Mouse (Mus musculus): ENCODE results near the gene Prkra. TPM values are rescaled to one million over a fixed set of nuclear protein-coding genes. Genes with fewer than 3 reads are reported as not detected.

Gene Prkra
- polyA plus RNA-seq, 1 experiment = 22.6 TPM

DNA sequence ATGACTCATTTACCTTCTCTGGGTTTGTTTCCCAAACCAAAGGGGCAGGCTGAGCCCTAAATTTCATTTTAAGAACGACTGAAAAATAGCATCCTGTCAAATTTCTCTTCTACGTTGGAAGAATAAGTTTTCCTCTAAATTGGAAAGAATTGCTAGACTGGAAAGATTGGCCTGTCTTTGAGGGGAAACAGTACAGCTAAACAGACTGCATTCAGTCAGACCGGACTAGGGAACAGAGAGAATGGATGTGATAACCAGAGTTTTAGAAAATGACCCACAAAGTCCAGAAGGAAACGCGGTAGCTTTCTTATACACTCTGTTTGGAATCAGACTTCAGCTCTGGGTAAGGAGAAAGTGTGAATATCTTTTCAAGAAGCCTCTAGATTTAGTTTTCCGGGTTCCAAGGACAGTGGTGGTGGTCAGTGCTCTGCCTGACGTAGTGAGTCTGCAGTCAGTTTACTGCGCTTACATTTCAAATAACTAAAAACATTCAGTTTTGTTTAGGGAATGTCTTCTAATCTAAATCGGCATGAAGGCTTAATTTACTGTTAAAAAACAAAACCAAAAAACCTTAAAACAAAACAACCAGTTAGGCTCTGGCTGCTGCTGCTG lies 24.4 kb upstream of the Prkra start:
- Histone ChIP-seq H3K4me3 (ENCODE audit: insufficient read depth, low read depth, low read length) (peak overlapping the region; percentile 74), H3K4me1 (ENCODE audit: control insufficient read depth, insufficient read depth, insufficient read length, low read length) (peaks cover 10% of the 10 kb centered on the region), H3K27ac (replicated peaks; ENCODE audit: low read depth, low read length) (peak overlapping the region; percentile 52)

DNA sequence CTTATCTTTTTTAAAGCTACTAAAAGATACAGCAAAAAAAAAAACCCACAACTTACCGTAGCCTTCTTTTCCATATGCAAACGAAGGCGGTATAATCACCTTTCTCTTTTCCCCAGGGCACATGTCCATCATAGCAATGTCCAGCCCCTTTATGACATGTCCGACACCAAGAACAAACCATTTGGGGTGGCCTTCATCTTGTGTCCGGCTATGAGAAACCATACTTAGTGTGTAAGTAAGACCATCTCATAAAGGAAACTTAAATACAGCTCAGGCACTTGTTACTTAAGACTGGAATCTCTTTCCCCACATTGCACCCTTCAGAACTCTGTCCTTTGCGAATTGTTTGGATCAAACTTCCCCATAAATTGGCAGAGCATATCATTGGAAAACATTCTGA lies 23.8 kb upstream of the Prkra start:
- peak overlapping the region; percentile 18; the same call in 1 of the 2 replicates for H3K4me3 ChIP-seq (ENCODE audit: insufficient read depth, low read depth, low read length)
- H3K4me1 ChIP-seq (ENCODE audit: control insufficient read depth, insufficient read depth, insufficient read length, low read length) = peaks cover 8% of the 10 kb centered on the region
- no peak overlapping the region for H3K27ac ChIP-seq (replicated peaks; ENCODE audit: low read depth, low read length)

DNA sequence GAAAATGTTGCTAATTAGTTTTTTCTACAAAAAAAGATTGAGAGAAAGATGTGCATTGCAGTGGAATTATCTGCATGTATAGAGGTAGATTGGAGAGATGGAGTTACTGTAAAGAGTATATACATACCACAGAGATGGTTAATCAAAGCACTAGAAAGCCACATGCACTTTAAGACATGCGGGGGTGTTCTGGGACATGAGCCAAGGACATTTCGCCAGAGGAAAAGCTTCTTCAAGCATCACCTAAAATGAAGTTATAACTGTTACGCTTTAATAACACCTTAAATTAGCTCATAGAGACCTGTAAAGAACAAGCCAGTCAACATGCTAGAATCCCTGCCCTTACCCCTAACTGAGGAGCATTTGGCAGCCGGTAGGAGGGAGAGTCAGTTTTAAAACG lies 19.4 kb upstream of the Prkra start:
- Histone ChIP-seq H3K4me3 (ENCODE audit: insufficient read depth, low read depth, low read length) (no peak overlapping the region), H3K4me1 (ENCODE audit: control insufficient read depth, insufficient read depth, insufficient read length, low read length) (0 out of 2 replicates have a peak, but pooled peaks cover 2% of the 10 kb centered on the region), H3K27ac (replicated peaks; ENCODE audit: low read depth, low read length) (no peak overlapping the region)

DNA sequence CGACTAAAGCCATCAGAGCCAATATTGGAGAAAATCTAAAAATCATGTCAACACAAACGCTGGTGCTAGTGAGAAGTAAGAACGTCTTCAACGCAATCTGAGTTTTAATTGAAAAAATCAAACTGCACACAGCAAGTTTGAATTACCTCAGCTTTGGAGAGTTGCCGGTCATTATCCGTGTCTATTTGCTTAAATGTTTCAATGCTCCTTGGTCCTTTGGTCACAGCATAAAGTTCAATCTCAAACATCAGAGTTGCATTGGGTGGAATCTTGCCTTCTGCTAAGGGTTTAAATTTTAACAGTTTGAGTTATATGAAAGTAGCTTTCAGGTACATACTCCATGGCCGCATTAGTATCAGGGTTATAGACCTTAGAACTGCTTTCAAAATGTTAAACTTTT lies 17.7 kb upstream of the Prkra start:
- no peak overlapping the region for H3K27ac ChIP-seq (replicated peaks; ENCODE audit: low read depth, low read length)
- H3K4me3 ChIP-seq (ENCODE audit: insufficient read depth, low read depth, low read length) = no peak overlapping the region
- H3K4me1 ChIP-seq (ENCODE audit: control insufficient read depth, insufficient read depth, insufficient read length, low read length) = no peaks in the 10 kb centered on the region

DNA sequence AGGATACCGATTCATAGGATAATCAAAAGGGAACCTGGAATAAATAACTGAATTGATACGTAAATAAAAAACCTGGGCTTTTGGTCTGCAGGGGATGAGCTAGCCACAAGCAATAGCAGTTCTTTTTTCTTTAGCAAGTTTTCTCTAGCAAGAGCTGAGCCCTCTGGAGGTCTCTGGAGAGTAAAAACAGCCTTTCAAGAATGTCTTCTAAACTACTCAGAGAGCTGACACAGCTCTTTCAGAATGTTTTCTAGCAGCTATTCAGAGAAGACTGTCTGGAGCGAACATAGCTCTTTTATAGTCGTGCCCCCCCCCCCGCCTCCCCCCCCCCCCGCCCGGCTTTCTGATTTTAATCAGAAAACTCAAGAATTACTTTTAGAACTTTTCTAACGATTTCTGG lies 11.6 kb upstream of the Prkra start:
- Histone ChIP-seq H3K27ac (replicated peaks; ENCODE audit: low read depth, low read length) (no peak overlapping the region), H3K4me1 (ENCODE audit: control insufficient read depth, insufficient read depth, insufficient read length, low read length) (no peaks in the 10 kb centered on the region), H3K4me3 (ENCODE audit: insufficient read depth, low read depth, low read length) (no peak overlapping the region)

DNA sequence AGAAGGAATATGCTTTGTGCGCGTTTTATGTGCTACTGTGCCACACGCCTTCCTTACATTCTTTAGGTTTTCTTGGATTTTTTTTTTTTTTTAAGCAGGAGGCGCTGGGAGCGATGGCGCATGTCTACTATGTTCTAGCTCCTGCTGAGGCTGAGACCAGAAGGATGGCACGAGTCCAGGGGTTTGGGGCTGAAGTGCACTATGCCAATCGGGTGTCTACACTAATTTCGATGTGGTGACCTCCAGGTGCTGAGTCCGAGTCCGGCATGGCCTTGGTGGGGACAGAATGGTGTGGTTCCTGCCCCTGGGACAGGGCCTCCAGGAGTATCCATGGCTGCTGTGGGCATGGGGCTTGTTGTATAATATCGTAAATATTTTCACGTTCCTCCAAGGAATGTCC lies 10.7 kb upstream of the Prkra start:
- Histone ChIP-seq H3K27ac (replicated peaks; ENCODE audit: low read depth, low read length) (no peak overlapping the region), H3K4me1 (ENCODE audit: control insufficient read depth, insufficient read depth, insufficient read length, low read length) (no peaks in the 10 kb centered on the region), H3K4me3 (ENCODE audit: insufficient read depth, low read depth, low read length) (no peak overlapping the region)

DNA sequence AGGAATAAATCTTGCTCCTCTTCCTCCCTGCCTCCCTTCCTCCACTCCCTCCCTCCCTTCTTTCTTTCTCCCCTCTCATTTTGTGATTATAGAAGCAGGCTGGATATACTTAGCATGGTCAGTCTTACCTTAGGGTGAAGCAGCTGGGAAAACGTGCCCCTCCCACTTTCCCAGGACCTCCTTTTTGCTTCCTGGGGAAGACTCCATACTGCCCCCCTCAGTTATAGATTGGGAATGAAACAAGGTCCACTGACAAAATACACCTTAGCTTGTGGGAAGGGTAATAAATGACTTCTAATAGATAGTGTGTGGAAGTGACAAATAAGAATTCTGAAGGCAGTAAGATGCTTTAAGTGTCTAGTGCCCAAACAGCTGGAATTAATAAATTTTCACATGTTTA lies 8.2 kb upstream of the Prkra start:
- Histone ChIP-seq H3K4me3 (ENCODE audit: insufficient read depth, low read depth, low read length) (no peak overlapping the region), H3K4me1 (ENCODE audit: control insufficient read depth, insufficient read depth, insufficient read length, low read length) (no peaks in the 10 kb centered on the region), H3K27ac (replicated peaks; ENCODE audit: low read depth, low read length) (no peak overlapping the region)

DNA sequence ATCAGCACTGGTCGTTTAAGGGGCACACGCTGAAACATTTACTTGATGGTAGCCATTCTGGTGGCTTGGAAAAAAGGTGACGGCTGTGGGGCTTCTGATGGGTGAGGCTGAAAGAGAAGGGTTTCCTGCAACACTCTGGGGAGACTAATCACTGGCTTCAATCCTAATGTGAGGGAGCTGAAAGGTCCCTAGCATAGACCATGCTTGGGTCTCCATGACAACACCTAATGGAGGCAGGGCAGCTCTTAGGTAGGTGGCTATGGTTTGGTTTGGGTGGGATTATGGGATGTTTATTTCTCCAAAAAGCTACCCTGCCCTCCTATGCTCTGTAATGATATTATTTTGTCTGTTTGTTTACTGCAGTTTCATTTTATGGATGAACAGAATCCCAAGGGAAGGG lies 7.6 kb upstream of the Prkra start:
- H3K27ac ChIP-seq (replicated peaks; ENCODE audit: low read depth, low read length) = no peak overlapping the region
- H3K4me3 ChIP-seq (ENCODE audit: insufficient read depth, low read depth, low read length) = no peak overlapping the region
- no peaks in the 10 kb centered on the region for H3K4me1 ChIP-seq (ENCODE audit: control insufficient read depth, insufficient read depth, insufficient read length, low read length)

DNA sequence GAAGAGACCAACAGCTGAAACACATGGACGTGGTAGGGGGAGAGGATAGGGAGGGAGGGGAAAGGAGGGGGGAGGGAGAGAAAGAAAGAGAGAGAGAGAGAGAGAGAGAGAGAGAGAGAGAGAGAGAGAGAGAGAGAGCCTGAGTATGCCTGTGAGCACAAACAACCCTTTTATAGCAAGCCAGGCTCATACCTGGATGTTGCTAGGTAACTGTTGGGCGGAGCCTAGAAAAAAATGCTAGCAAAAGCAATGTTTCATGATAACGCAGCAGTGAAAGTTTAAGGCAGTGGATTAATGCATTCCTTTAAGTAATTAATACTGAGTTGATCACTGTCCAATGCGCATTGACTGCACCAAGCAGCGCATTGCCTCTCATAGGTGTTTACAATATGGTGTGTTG lies 6.8 kb upstream of the Prkra start:
- Histone ChIP-seq H3K4me1 (ENCODE audit: control insufficient read depth, insufficient read depth, insufficient read length, low read length) (no peaks in the 10 kb centered on the region), H3K4me3 (ENCODE audit: insufficient read depth, low read depth, low read length) (no peak overlapping the region), H3K27ac (replicated peaks; ENCODE audit: low read depth, low read length) (no peak overlapping the region)

DNA sequence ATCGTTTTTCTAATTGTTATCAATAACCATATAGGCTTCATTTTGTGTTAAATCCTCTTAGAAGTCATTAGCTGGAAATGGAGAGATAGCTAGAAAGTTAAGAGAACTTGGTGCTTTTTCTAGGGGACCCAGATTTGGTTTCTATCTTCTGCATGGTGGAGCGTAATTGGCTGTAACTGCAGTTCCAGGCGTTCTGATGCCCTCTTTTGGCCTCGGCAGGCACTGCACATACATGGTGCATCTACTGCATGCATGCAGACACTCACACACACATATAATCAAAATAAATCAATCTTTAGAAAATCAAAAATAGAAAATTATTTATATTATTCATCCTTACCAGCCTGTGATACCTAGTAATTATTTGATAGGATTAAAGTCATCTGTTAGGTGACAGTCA lies 5.3 kb upstream of the Prkra start:
- H3K27ac ChIP-seq (replicated peaks; ENCODE audit: low read depth, low read length) = no peak overlapping the region
- H3K4me3 ChIP-seq (ENCODE audit: insufficient read depth, low read depth, low read length) = no peak overlapping the region
- H3K4me1 ChIP-seq (ENCODE audit: control insufficient read depth, insufficient read depth, insufficient read length, low read length) = no peaks in the 10 kb centered on the region

DNA sequence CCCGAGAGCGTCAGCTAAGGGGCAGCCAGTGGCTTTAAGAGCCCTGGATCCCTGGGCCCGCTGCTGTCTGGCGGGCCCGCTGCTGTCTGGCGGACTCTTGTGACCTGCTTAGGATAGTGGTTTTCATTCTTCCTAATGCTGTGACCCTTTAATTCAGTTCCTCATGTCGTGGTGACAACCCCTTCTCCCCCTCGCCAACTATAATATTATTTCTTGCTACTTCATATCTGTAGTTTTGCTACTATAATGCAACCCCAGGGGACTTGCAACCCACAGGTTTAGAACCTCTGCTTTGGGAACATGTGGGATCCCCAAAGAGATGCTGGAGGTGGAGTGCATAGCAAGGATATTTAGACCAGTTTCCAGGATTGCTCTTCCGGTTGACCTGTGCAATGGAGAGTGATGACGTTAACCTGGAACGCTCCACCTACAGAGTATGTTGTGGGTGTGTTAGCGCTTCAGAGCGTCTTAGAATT lies 889 bp upstream of the Prkra start:
- H3K27ac ChIP-seq (replicated peaks; ENCODE audit: low read depth, low read length) = peak overlapping the region; percentile 62
- peaks cover 6% of the 10 kb centered on the region; the same call in 1 of the 2 replicates for H3K4me1 ChIP-seq (ENCODE audit: control insufficient read depth, insufficient read depth, insufficient read length, low read length)
- peak overlapping the region; percentile 50 for H3K4me3 ChIP-seq (ENCODE audit: insufficient read depth, low read depth, low read length)

DNA sequence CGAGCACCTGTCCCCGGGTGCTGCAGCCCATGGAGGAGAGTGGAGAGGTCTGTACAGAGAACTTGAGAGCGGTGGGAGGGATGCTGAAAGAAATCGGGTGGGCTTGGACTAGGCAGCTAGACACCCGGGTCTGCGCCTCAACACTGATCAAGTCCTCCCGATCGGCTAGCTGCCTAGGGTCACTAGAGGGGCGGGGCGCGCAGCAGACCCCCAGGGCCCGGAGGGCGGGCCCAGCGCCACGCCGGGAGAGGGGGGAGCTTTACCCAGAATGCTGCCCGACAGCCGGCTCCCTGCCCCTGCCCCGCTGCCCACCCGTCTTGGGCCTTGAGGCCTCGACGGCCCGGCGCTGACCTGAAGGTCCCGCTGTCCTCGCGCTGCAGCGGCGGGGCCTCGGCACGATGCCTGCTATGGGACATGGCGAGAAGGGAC lies 360 bp downstream of the Prkra start:
- Histone ChIP-seq H3K4me1 (ENCODE audit: control insufficient read depth, insufficient read depth, insufficient read length, low read length) (peaks cover 6% of the 10 kb centered on the region; the same call in 1 of the 2 replicates), H3K4me3 (ENCODE audit: insufficient read depth, low read depth, low read length) (peak overlapping the region; percentile 91), H3K27ac (replicated peaks; ENCODE audit: low read depth, low read length) (no peak overlapping the region)

DNA sequence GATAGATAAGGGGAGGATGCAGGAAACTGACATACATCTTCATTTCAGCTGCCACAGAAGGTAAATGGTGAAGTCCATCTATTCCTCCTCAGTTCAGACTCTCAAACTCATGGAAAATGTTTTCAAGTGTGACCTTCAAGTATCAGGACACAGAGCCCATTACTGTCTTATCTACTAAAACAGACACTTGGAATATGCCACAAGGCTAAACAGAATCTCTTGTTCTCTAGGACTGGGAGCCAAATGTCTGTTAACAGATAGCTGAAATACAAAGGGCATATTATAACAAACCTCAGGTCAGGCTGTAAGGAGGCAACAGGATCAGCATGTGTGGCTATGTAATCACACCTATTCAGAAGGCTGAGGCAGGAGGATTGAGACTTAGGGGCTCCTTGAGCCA lies 4.0 kb downstream of the Prkra start:
- Histone ChIP-seq H3K4me3 (ENCODE audit: insufficient read depth, low read depth, low read length) (no peak overlapping the region), H3K27ac (replicated peaks; ENCODE audit: low read depth, low read length) (no peak overlapping the region), H3K4me1 (ENCODE audit: control insufficient read depth, insufficient read depth, insufficient read length, low read length) (peaks cover 6% of the 10 kb centered on the region; the same call in 1 of the 2 replicates)

DNA sequence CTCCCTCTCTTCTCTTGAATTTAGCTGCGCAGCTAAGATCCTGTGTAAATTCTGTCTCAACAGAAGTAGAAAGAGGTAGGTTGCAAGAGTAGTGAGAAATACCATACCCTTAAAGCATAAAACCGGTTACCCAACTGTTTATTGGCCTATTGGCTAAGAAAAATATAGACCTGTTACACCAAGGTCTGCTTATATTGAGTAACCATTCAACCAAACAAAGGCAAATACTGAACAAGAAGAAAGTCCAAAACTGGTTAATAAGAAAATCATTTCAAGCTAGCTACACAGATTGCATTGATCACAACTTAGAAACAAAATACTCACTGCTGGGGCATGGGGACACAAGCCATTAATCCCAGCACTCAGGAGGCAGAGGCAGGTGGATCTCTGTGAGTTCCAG lies 8.2 kb downstream of the Prkra start:
- Histone ChIP-seq H3K4me1 (ENCODE audit: control insufficient read depth, insufficient read depth, insufficient read length, low read length) (no peaks in the 10 kb centered on the region), H3K27ac (replicated peaks; ENCODE audit: low read depth, low read length) (no peak overlapping the region), H3K4me3 (ENCODE audit: insufficient read depth, low read depth, low read length) (no peak overlapping the region)

DNA sequence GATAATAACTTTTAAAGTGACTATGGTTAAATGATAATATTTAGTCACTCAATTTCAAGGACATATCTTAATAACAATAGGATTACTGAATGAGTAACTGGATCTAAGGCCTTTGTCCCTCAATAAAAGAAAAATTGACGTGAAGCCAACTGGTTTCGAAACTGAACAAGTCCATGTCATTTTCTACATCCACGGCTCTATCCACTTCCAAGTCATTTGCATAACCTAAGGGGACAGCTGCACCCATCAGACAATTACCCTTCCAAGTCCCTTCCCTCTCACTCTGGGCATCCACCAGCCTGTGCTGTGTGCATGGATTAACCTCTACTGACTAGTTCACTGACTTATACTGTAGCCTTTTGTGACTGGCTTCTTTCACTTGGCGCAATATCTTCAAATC lies 16.2 kb downstream of the Prkra start:
- H3K4me1 ChIP-seq (ENCODE audit: control insufficient read depth, insufficient read depth, insufficient read length, low read length) = no peaks in the 10 kb centered on the region
- H3K4me3 ChIP-seq (ENCODE audit: insufficient read depth, low read depth, low read length) = no peak overlapping the region
- H3K27ac ChIP-seq (replicated peaks; ENCODE audit: low read depth, low read length) = no peak overlapping the region

DNA sequence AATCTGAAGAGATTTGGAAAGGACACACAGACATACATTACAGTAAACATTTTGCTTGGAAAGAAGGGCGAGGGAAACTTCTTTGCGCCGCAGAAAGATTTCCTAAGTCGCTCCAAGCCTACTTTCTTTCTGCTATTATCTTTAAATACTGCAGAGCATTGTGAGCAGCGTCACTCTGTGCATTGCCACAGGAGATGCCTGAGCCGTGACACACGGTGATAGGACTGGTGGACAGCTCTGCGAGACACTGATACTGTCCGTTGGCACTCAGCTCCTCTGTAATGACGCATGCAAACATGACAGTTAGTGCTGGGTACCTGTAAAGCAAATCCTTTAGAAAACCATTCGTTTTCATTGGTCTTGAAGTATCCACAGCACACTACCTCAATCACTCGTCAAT lies 17.5 kb downstream of the Prkra start:
- H3K4me1 ChIP-seq (ENCODE audit: control insufficient read depth, insufficient read depth, insufficient read length, low read length) = no peaks in the 10 kb centered on the region

More for the DNA sequence above, 17.5 kb downstream of the Prkra start:
- Histone ChIP-seq H3K4me3 (ENCODE audit: insufficient read depth, low read depth, low read length) (no peak overlapping the region), H3K27ac (replicated peaks; ENCODE audit: low read depth, low read length) (no peak overlapping the region)
